Mouse (Mus musculus): Measurements from ENCODE around the gene Zmiz1.

- TF ChIP-seq CTCF (conservative IDR thresholded peaks at IDR 0.05; ENCODE audit: low read length) (no peak), POU5F1 (IDR thresholded peaks at IDR 0.05; ENCODE audit: borderline replicate concordance, low read length) (no peak), NANOG (IDR thresholded peaks at IDR 0.05; ENCODE audit: borderline replicate concordance, low read length) (no peak)
Observed at GRCm38 (mm10) chr14:25526872-25527271, 67.9 kb downstream of the Zmiz1 start.
